In the genomic region with DNA sequence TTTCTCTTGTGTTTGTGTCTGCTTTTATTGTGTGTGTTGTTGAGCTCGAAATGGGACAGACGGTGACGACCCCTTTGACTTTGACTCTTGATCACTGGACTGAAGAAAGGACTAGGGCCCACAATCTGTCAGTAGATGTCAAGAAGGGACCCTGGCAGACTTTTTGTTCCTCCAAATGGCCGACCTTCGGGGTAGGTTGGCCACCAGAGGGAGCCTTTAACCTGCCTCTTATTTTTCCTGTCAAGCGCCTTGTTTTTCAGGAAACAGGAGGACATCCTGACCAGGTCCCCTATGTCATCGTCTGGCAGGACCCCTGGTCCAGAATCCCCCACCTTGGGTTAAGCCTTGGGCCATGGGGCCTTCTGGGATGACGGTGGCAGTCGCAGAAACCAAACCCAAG, we compare ENCODE assay signal across 15 mouse cellular contexts. TPM values are rescaled to one million over a fixed set of nuclear protein-coding genes. Genes with fewer than 3 reads are reported as not detected.
DNase-seq lines count a peak whose midpoint lies in the region; ATAC-seq and TF ChIP-seq lines count a peak whose summit lies in the region.
"Not testable (repeated sequence)": the region's sequence is repeated elsewhere in the genome, so short reads cannot be mapped to it uniquely, and the experiment has no call there.
"Had no signal": no experiment of that assay in that cellular context is flagged by ENCODE, and none has a peak within 500 bp of the region (broad histone marks: within the 10 kb centered on the region; RNA-seq: fewer than 3 reads in every experiment).

No protein-coding gene starts in this region.

- not testable (repeated sequence) for TF ChIP-seq CTCF in E14TG2a.4 (conservative IDR thresholded peaks at IDR 0.05; ENCODE audit: low read length)

- not testable (repeated sequence) for H3K27ac ChIP-seq in forebrain, embryonic 11.5 days (ENCODE audit: low read depth, low read length)

- not testable (repeated sequence) for H3K79me2 ChIP-seq in myocyte (ENCODE audit: control insufficient read depth, insufficient read depth)

- H3K9ac ChIP-seq in forebrain, embryonic 11.5 days (ENCODE audit: low read length) = not testable (repeated sequence)

- DNase-seq in 416B (ENCODE audit: low read depth) (peak; percentile 15), NIH3T3 (ENCODE audit: low read depth) (peak; percentile 72)
- peak; percentile 19 for DNase-seq in forebrain, embryonic 11.5 days (ENCODE audit: low spot score)

- H3K4me1 ChIP-seq in E14TG2a.4 (replicated peaks; ENCODE audit: low read depth, low read length); forebrain, embryonic 11.5 days (replicated peaks; ENCODE audit: control insufficient read depth, insufficient read depth, low read length): not testable (repeated sequence)

- H3K4me3 ChIP-seq in E14TG2a.4 (replicated peaks; ENCODE audit: low read length) = 0 out of 2 replicates have a peak overlapping the region, but pooled peaks have one; percentile 3
- H3K4me3 ChIP-seq in forebrain, embryonic 11.5 days (ENCODE audit: low read depth, low read length); myocyte: not testable (repeated sequence)

- ATAC-seq in forebrain, embryonic 11.5 days (replicated peaks; ENCODE audit: low FRiP score) = not testable (repeated sequence)

- not testable (repeated sequence) for H3K27me3 ChIP-seq in E14TG2a.4 (ENCODE audit: insufficient read depth, low read length); forebrain, embryonic 11.5 days (ENCODE audit: control insufficient read depth, insufficient read depth, low read length)
- peaks cover 12% of the 10 kb centered on the region for H3K27me3 ChIP-seq in myocyte (ENCODE audit: control insufficient read depth, insufficient read depth, insufficient read length)

- not testable (repeated sequence) for H3K36me3 ChIP-seq in E14TG2a.4 (ENCODE audit: insufficient read depth, low read length); forebrain, embryonic 11.5 days (ENCODE audit: control insufficient read depth, insufficient read depth, low read length); myocyte (ENCODE audit: control insufficient read depth, insufficient read depth)

- WGBS in forebrain, embryonic 11.5 days = 81% methylated on average over 9 of the region's 9 CpGs

- H3K9me3 ChIP-seq in E14TG2a.4 (ENCODE audit: low read length) = peaks cover 98% of the 10 kb centered on the region
- not testable (repeated sequence) for H3K9me3 ChIP-seq in forebrain, embryonic 11.5 days (ENCODE audit: control insufficient read depth, low read length)

- TF ChIP-seq POLR2A in myocyte (IDR thresholded peaks at IDR 0.05; ENCODE audit: insufficient read length, low read depth) = not testable (repeated sequence)

- not testable (repeated sequence) for H3ac ChIP-seq in myocyte (ENCODE audit: control insufficient read depth, insufficient read length)

- H3K4me2 ChIP-seq in forebrain, embryonic 11.5 days (ENCODE audit: low read depth, low read length, severe bottlenecking) = not testable (repeated sequence)
- H3K4me2 ChIP-seq in myocyte (ENCODE audit: low read depth) = peak overlapping the region; percentile 24

RNA-seq across cellular contexts. Expression of a gene that starts 5.9 kb away (rescaled TPM):
- polyA plus RNA-seq in forebrain, embryonic 11.5 days (2014; fragmentation: Nextera tagmentation; extraction: Ambion mirVana) = not detected in 2 replicates
- polyA plus RNA-seq in myocyte (2012; fragmentation: generic; extraction: Trizol) = not detected
- polyA plus RNA-seq: C2C12; cerebellum, adult 2 months; cortical plate, adult 2 months; embryonic facial prominence, embryonic 10.5 days; embryonic facial prominence, embryonic 12.5 days; embryonic facial prominence, embryonic 14.5 days; forebrain, embryonic 12.5 days; forebrain, embryonic 14.5 days; forebrain, embryonic 16.5 days; frontal cortex, adult 2 months had no signal

RNA-seq across cellular contexts. Expression of a gene that starts 13.5 kb away (rescaled TPM):
- polyA plus RNA-seq in forebrain, embryonic 11.5 days (2014; fragmentation: Nextera tagmentation; extraction: Ambion mirVana) = not detected in 2 replicates
- not detected for polyA plus RNA-seq in myocyte (2012; fragmentation: generic; extraction: Trizol)
- polyA plus RNA-seq: C2C12; cerebellum, adult 2 months; cortical plate, adult 2 months; embryonic facial prominence, embryonic 10.5 days; embryonic facial prominence, embryonic 12.5 days; embryonic facial prominence, embryonic 14.5 days; forebrain, embryonic 12.5 days; forebrain, embryonic 14.5 days; forebrain, embryonic 16.5 days; frontal cortex, adult 2 months had no signal

Comparison
In these comparisons a context has a peak if more than half of its experiments do, and no peak if none do; other contexts are left out.
1. DNase-seq: peak in every context shown above with its lines; median percentile 72 in NIH3T3; 19 in forebrain, embryonic 11.5 days; 15 in 416B.